Mouse (Mus musculus) activated CD4-positive, CD25-positive, alpha-beta regulatory T cell, adult 4 months (primary cell): ENCODE measurements around the gene Tgfbr3l. TPM values are rescaled to one million over a fixed set of nuclear protein-coding genes. Genes with fewer than 3 reads are reported as not detected.
A peak's percentile ranks its signal among the peaks of the same experiment; 100 is the strongest.
"Not testable (repeated sequence)": the region's sequence is repeated elsewhere in the genome, so short reads cannot be mapped to it uniquely, and the experiment has no call there.

ENCODE experiments used
- ATAC-seq: one replicate; pipeline ENCODE4 v1.8.0; 2017
- polyA plus RNA-seq, 2 experiments: library from polyadenylated mRNA; unstranded; fragments of 100-300 nt; shearing (Covaris generic); gene quantifications; one replicate each; pipeline ENCODE4 v1.2.1; 2017

Tgfbr3l gene
- polyA plus RNA-seq, 2 experiments from 2014 or later, result 3.5 to 6.8 TPM

GRCm38 (mm10) chr8:4238434-4239192 lies 9.4 kb upstream of the Tgfbr3l start, which contains the start of the genes Map2k7 and Gm49320:
TSS of gene Map2k7 (plus strand) at chr8:4238740.
TSS of gene Gm49320 (plus strand) at chr8:4238865.
- ATAC-seq, result peak; percentile 91

- peak; percentile 27 for ATAC-seq
Measured at GRCm38 (mm10) chr8:4239193-4239890, 8.7 kb upstream of the Tgfbr3l start.

GRCm38 (mm10) chr8:4245061-4245460 lies 3.0 kb upstream of the Tgfbr3l start:
- no peak for ATAC-seq

- ATAC-seq, result no peak
Measured at GRCm38 (mm10) chr8:4245737-4246136, 2.3 kb upstream of the Tgfbr3l start.

- no peak for ATAC-seq
Measured at GRCm38 (mm10) chr8:4247241-4247640, 773 bp upstream of the Tgfbr3l start.

GRCm38 (mm10) chr8:4249213-4249612 lies 1.2 kb downstream of the Tgfbr3l start:
- no peak for ATAC-seq

GRCm38 (mm10) chr8:4250306-4250970 lies 2.4 kb downstream of the Tgfbr3l start:
- ATAC-seq, result peak; percentile 48

GRCm38 (mm10) chr8:4252116-4252760 lies 4.2 kb downstream of the Tgfbr3l start:
- ATAC-seq, result no peak

GRCm38 (mm10) chr8:4252934-4253841 lies 5.2 kb downstream of the Tgfbr3l start, which contains the start of gene Snapc2:
TSS of gene Snapc2 (plus strand) at chr8:4253080.
- ATAC-seq, result peak; percentile 89

- no peak for ATAC-seq
Measured at GRCm38 (mm10) chr8:4254001-4254400, 6.0 kb downstream of the Tgfbr3l start.

GRCm38 (mm10) chr8:4255471-4255870 lies 7.5 kb downstream of the Tgfbr3l start:
- ATAC-seq, result not testable (repeated sequence)

- ATAC-seq, result no peak
Measured at GRCm38 (mm10) chr8:4256911-4257310, 8.9 kb downstream of the Tgfbr3l start.

GRCm38 (mm10) chr8:4257350-4257749 lies 9.3 kb downstream of the Tgfbr3l start:
- no peak for ATAC-seq

- peak; percentile 43 for ATAC-seq
Measured at GRCm38 (mm10) chr8:4258233-4258632, 10.2 kb downstream of the Tgfbr3l start.

GRCm38 (mm10) chr8:4258678-4259077 lies 10.7 kb downstream of the Tgfbr3l start:
- ATAC-seq, result peak; percentile 22

- peak; percentile 97 for ATAC-seq
Measured at GRCm38 (mm10) chr8:4259125-4259804, 11.3 kb downstream of the Tgfbr3l start, which contains the start of gene Ctxn1. TSS of gene Ctxn1 (minus strand) at chr8:4259274.

- ATAC-seq, result no peak
Measured at GRCm38 (mm10) chr8:4259805-4260170, 11.8 kb downstream of the Tgfbr3l start.

GRCm38 (mm10) chr8:4263105-4263791 lies 15.2 kb downstream of the Tgfbr3l start:
- no peak for ATAC-seq

GRCm38 (mm10) chr8:4265160-4265914 lies 17.3 kb downstream of the Tgfbr3l start:
- ATAC-seq, result no peak

GRCm38 (mm10) chr8:4267627-4268026 lies 19.6 kb downstream of the Tgfbr3l start:
- ATAC-seq, result peak; percentile 49
